Mouse (Mus musculus): ENCODE results near the gene Ncam2. TPM values are rescaled to one million over a fixed set of nuclear protein-coding genes. Genes with fewer than 3 reads are reported as not detected.
A peak's percentile ranks its signal among the peaks of the same experiment; 100 is the strongest.
"Not testable (repeated sequence)": the region's sequence is repeated elsewhere in the genome, so short reads cannot be mapped to it uniquely, and the experiment has no call there.

The Ncam2 gene
- polyA plus RNA-seq, 1 experiment from 2014 or later = 4.1 TPM

DNA sequence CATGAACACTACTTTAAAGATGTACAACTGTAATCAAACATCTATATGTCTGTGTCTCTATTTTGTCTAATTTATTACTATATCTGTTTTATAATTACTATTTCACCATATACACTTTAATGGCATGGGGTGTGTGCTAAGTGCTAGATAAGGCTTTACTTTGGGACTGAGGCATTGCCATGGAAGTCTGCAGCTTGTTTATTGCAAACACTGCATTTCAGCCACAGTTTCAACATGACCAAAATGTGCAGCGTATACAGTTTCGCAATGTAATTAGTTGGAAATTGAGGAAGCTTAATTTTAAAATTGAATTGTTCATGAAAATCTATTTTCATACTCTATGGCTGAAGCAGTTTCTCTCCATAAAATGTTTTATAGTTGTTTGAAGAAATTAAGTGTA lies 254.0 kb downstream of the Ncam2 start:
- ATAC-seq (ENCODE audit: low read depth) = no peak
- no peaks in the 10 kb centered on the region for H3K4me1 ChIP-seq (ENCODE audit: control insufficient read depth, insufficient read depth, low read length)
- no peak overlapping the region for H3K4me2 ChIP-seq (ENCODE audit: low read depth, low read length)
- H3K36me3 ChIP-seq (ENCODE audit: control insufficient read depth, insufficient read depth, low read length) = no peaks in the 10 kb centered on the region
- H3K27ac ChIP-seq (replicated peaks; ENCODE audit: low read depth, low read length) = no peak overlapping the region
- H3K9ac ChIP-seq (ENCODE audit: low read depth, low read length) = no peak overlapping the region
- WGBS = 90% methylated on average over 2 of the region's 2 CpGs
- no peak overlapping the region for H3K4me3 ChIP-seq (ENCODE audit: low read depth, low read length)
- H3K9me3 ChIP-seq (ENCODE audit: control insufficient read depth, low read length) = no peaks in the 10 kb centered on the region
- H3K27me3 ChIP-seq (replicated peaks; ENCODE audit: control insufficient read depth, insufficient read depth, low read length) = no peaks in the 10 kb centered on the region
- no peak for DNase-seq (ENCODE audit: low spot score)

DNA sequence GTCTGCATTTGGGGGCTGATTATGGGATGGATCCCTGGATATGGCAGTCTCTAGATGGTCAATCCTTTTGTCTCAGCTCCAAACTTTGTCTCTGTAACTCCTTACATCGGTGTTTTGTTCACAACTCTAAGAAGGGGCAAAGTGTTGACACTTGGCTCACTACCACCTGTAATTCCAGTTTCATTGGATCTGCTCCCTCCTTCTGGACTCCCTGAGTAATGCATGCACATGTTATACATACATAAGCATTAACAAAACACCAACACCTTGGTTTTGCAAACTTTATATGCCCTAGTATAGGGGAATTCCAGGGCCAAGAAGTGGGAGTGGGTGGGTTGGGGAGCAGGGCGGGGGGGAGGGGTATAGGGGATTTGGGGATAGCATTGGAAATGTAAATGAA lies 262.2 kb downstream of the Ncam2 start:
- not testable (repeated sequence) for DNase-seq (ENCODE audit: low spot score); H3K36me3 ChIP-seq (ENCODE audit: control insufficient read depth, insufficient read depth, low read length); H3K27ac ChIP-seq (replicated peaks; ENCODE audit: low read depth, low read length); H3K9ac ChIP-seq (ENCODE audit: low read depth, low read length); ATAC-seq (ENCODE audit: low read depth); H3K4me2 ChIP-seq (ENCODE audit: low read depth, low read length); H3K4me3 ChIP-seq (ENCODE audit: low read depth, low read length); H3K4me1 ChIP-seq (ENCODE audit: control insufficient read depth, insufficient read depth, low read length); H3K27me3 ChIP-seq (replicated peaks; ENCODE audit: control insufficient read depth, insufficient read depth, low read length); H3K9me3 ChIP-seq (ENCODE audit: control insufficient read depth, low read length)
- WGBS = 91% methylated on average over 2 of the region's 2 CpGs

- Histone ChIP-seq H3K9me3 (ENCODE audit: control insufficient read depth, low read length) (no peaks in the 10 kb centered on the region), H3K36me3 (ENCODE audit: control insufficient read depth, insufficient read depth, low read length) (no peaks in the 10 kb centered on the region), H3K4me1 (ENCODE audit: control insufficient read depth, insufficient read depth, low read length) (no peaks in the 10 kb centered on the region), H3K9ac (ENCODE audit: low read depth, low read length) (no peak overlapping the region), H3K27me3 (replicated peaks; ENCODE audit: control insufficient read depth, insufficient read depth, low read length) (no peaks in the 10 kb centered on the region), H3K27ac (replicated peaks; ENCODE audit: low read depth, low read length) (no peak overlapping the region), H3K4me2 (ENCODE audit: low read depth, low read length) (no peak overlapping the region), H3K4me3 (ENCODE audit: low read depth, low read length) (no peak overlapping the region)
- DNase-seq (ENCODE audit: low spot score) (no peak), ATAC-seq (ENCODE audit: low read depth) (no peak)
- 54% methylated on average over 1 of the region's 1 CpGs for WGBS
Measured at GRCm38 (mm10) chr16:81472925-81473324, 272.4 kb downstream of the Ncam2 start.

DNA sequence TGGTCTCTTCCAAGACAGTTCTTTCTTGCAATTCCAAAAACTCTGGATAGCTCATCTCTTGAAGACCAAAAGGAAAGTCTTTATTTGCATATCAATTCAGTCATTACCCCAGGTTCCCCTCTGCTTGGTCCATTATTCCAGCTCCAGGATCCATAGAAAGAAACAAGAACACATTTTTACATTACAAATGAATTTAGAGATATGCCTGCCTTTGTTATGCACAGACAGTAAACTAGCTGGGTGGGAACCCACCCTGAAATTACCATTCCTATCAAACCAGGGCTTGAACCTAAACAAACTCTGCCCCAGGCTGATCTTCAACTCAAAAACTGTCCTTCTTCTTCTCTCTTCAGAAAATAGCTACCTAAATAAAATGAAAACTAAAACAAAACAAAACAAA lies 280.6 kb downstream of the Ncam2 start:
- ATAC-seq (ENCODE audit: low read depth) (no peak), DNase-seq (ENCODE audit: low spot score) (no peak)
- Histone ChIP-seq H3K9me3 (ENCODE audit: control insufficient read depth, low read length) (no peaks in the 10 kb centered on the region), H3K36me3 (ENCODE audit: control insufficient read depth, insufficient read depth, low read length) (no peaks in the 10 kb centered on the region), H3K9ac (ENCODE audit: low read depth, low read length) (no peak overlapping the region), H3K4me1 (ENCODE audit: control insufficient read depth, insufficient read depth, low read length) (no peaks in the 10 kb centered on the region), H3K4me3 (ENCODE audit: low read depth, low read length) (no peak overlapping the region), H3K27me3 (replicated peaks; ENCODE audit: control insufficient read depth, insufficient read depth, low read length) (no peaks in the 10 kb centered on the region), H3K27ac (replicated peaks; ENCODE audit: low read depth, low read length) (no peak overlapping the region), H3K4me2 (ENCODE audit: low read depth, low read length) (no peak overlapping the region)

GRCm38 (mm10) chr16:81496111-81496510 lies 295.6 kb downstream of the Ncam2 start:
- Histone ChIP-seq H3K27ac (replicated peaks; ENCODE audit: low read depth, low read length) (no peak overlapping the region), H3K9ac (ENCODE audit: low read depth, low read length) (no peak overlapping the region), H3K4me1 (ENCODE audit: control insufficient read depth, insufficient read depth, low read length) (no peaks in the 10 kb centered on the region), H3K36me3 (ENCODE audit: control insufficient read depth, insufficient read depth, low read length) (no peaks in the 10 kb centered on the region), H3K4me3 (ENCODE audit: low read depth, low read length) (no peak overlapping the region), H3K27me3 (replicated peaks; ENCODE audit: control insufficient read depth, insufficient read depth, low read length) (no peaks in the 10 kb centered on the region), H3K9me3 (ENCODE audit: control insufficient read depth, low read length) (no peaks in the 10 kb centered on the region), H3K4me2 (ENCODE audit: low read depth, low read length) (no peak overlapping the region)
- DNase-seq (ENCODE audit: low spot score) (peak; percentile 71), ATAC-seq (ENCODE audit: low read depth) (peak; percentile 88; the same call in 1 of the 2 replicates)
- 38% methylated on average over 2 of the region's 2 CpGs for WGBS

- Histone ChIP-seq H3K4me3 (ENCODE audit: low read depth, low read length) (no peak overlapping the region), H3K9me3 (ENCODE audit: control insufficient read depth, low read length) (no peaks in the 10 kb centered on the region), H3K27ac (replicated peaks; ENCODE audit: low read depth, low read length) (no peak overlapping the region), H3K36me3 (ENCODE audit: control insufficient read depth, insufficient read depth, low read length) (no peaks in the 10 kb centered on the region), H3K27me3 (replicated peaks; ENCODE audit: control insufficient read depth, insufficient read depth, low read length) (no peaks in the 10 kb centered on the region), H3K4me2 (ENCODE audit: low read depth, low read length) (no peak overlapping the region), H3K4me1 (ENCODE audit: control insufficient read depth, insufficient read depth, low read length) (no peaks in the 10 kb centered on the region), H3K9ac (ENCODE audit: low read depth, low read length) (no peak overlapping the region)
- ATAC-seq (ENCODE audit: low read depth) = no peak
- WGBS = 58% methylated on average over 2 of the region's 2 CpGs
- peak; percentile 14 for DNase-seq (ENCODE audit: low spot score)
Measured at GRCm38 (mm10) chr16:81502578-81502977, 302.1 kb downstream of the Ncam2 start.

GRCm38 (mm10) chr16:81536230-81536629 lies 335.7 kb downstream of the Ncam2 start:
- ATAC-seq (ENCODE audit: low read depth) = no peak
- Histone ChIP-seq H3K4me1 (ENCODE audit: control insufficient read depth, insufficient read depth, low read length) (no peaks in the 10 kb centered on the region), H3K9me3 (ENCODE audit: control insufficient read depth, low read length) (no peaks in the 10 kb centered on the region), H3K4me3 (ENCODE audit: low read depth, low read length) (no peak overlapping the region), H3K27ac (replicated peaks; ENCODE audit: low read depth, low read length) (no peak overlapping the region), H3K27me3 (replicated peaks; ENCODE audit: control insufficient read depth, insufficient read depth, low read length) (no peaks in the 10 kb centered on the region), H3K4me2 (ENCODE audit: low read depth, low read length) (no peak overlapping the region), H3K9ac (ENCODE audit: low read depth, low read length) (no peak overlapping the region), H3K36me3 (ENCODE audit: control insufficient read depth, insufficient read depth, low read length) (no peaks in the 10 kb centered on the region)
- 74% methylated on average over 3 of the region's 3 CpGs for WGBS
- no peak for DNase-seq (ENCODE audit: low spot score)

- no peaks in the 10 kb centered on the region for H3K9me3 ChIP-seq (ENCODE audit: control insufficient read depth, low read length)
- WGBS = 81% methylated on average over 4 of the region's 4 CpGs
- no peaks in the 10 kb centered on the region for H3K4me1 ChIP-seq (ENCODE audit: control insufficient read depth, insufficient read depth, low read length)
- H3K36me3 ChIP-seq (ENCODE audit: control insufficient read depth, insufficient read depth, low read length) = no peaks in the 10 kb centered on the region
- no peak overlapping the region for H3K4me2 ChIP-seq (ENCODE audit: low read depth, low read length)
- H3K27me3 ChIP-seq (replicated peaks; ENCODE audit: control insufficient read depth, insufficient read depth, low read length) = no peaks in the 10 kb centered on the region
- no peak overlapping the region for H3K9ac ChIP-seq (ENCODE audit: low read depth, low read length)
- DNase-seq (ENCODE audit: low spot score) (no peak), ATAC-seq (ENCODE audit: low read depth) (peak; percentile 84; the same call in 1 of the 2 replicates)
- H3K4me3 ChIP-seq (ENCODE audit: low read depth, low read length) = no peak overlapping the region
- H3K27ac ChIP-seq (replicated peaks; ENCODE audit: low read depth, low read length) = no peak overlapping the region
Measured at GRCm38 (mm10) chr16:81587565-81588107, 387.1 kb downstream of the Ncam2 start.

- DNase-seq (ENCODE audit: low spot score) (peak; percentile 72), ATAC-seq (ENCODE audit: low read depth) (no peak)
- WGBS = 45% methylated on average over 6 of the region's 6 CpGs
- Histone ChIP-seq H3K4me3 (ENCODE audit: low read depth, low read length) (no peak overlapping the region), H3K36me3 (ENCODE audit: control insufficient read depth, insufficient read depth, low read length) (no peaks in the 10 kb centered on the region), H3K9me3 (ENCODE audit: control insufficient read depth, low read length) (no peaks in the 10 kb centered on the region), H3K4me2 (ENCODE audit: low read depth, low read length) (no peak overlapping the region), H3K9ac (ENCODE audit: low read depth, low read length) (no peak overlapping the region), H3K4me1 (ENCODE audit: control insufficient read depth, insufficient read depth, low read length) (no peaks in the 10 kb centered on the region), H3K27me3 (replicated peaks; ENCODE audit: control insufficient read depth, insufficient read depth, low read length) (no peaks in the 10 kb centered on the region), H3K27ac (replicated peaks; ENCODE audit: low read depth, low read length) (no peak overlapping the region)
Measured at GRCm38 (mm10) chr16:81623276-81623675, 422.8 kb downstream of the Ncam2 start.
